Mouse (Mus musculus) CH12.LX (cell line): ENCODE measurements around the gene Timm44.

ENCODE experiments used
- CTCF ChIP-seq, 2 experiments: IDR thresholded peaks in 1 of 2; conservative IDR thresholded peaks in 1 of 2; 2 replicates each; pipeline ENCODE4 v1.5.1; 2011 to 2012; ENCODE audit warnings: low read depth in 2 of 2, low read length in 2 of 2, improper control_type of control experiment in 1 of 2, inconsistent platforms in 1 of 2, mild to moderate bottlenecking in 1 of 2, moderate library complexity in 1 of 2
- KAT2A ChIP-seq: IDR thresholded peaks from 2 replicates; pipeline ENCODE4 v1.6.1; 2012; ENCODE audit warnings: low read length, improper control_type of control experiment, inconsistent platforms; ENCODE audit not compliant: insufficient replicate concordance
- MAFK ChIP-seq: IDR thresholded peaks from 2 replicates; pipeline ENCODE4 v1.6.1; 2011; ENCODE audit warnings: low read length, improper control_type of control experiment; ENCODE audit not compliant: insufficient replicate concordance
- MEF2A ChIP-seq: IDR thresholded peaks from 2 replicates; pipeline ENCODE4 v1.6.1; 2014; ENCODE audit warnings: low read depth, mild to moderate bottlenecking, inconsistent platforms, low read length, improper control_type of control experiment, borderline replicate concordance
- RCOR1 ChIP-seq: conservative IDR thresholded peaks from 2 replicates; pipeline ENCODE4 v1.6.1; 2012; ENCODE audit warnings: low read depth, mild to moderate bottlenecking, inconsistent platforms, low read length, improper control_type of control experiment

- TF ChIP-seq KAT2A: no peak
- no peak for TF ChIP-seq MEF2A
- TF ChIP-seq MAFK: no peak
- TF ChIP-seq RCOR1: no peak
- no peak for TF ChIP-seq CTCF (conservative IDR thresholded peaks at IDR 0.05 in 1 of 2, IDR thresholded peaks at IDR 0.05 in 1 of 2; ENCODE audit: low read depth in 2 of 2, low read length in 2 of 2)
Measured at GRCm38 (mm10) chr8:4265160-4265914, 10.4 kb downstream of the Timm44 start.
